Mouse (Mus musculus) layer of hippocampus, adult 11-12 months (tissue): ENCODE results near the gene Mecom.
"Not testable (repeated sequence)": the region's sequence is repeated elsewhere in the genome, so short reads cannot be mapped to it uniquely, and the experiment has no call there.

Experiments
- DNase-seq: peaks from one replicate; pipeline ENCODE4 v3.0.0; 2022; ENCODE audit warnings: low spot score

The Mecom gene

DNA sequence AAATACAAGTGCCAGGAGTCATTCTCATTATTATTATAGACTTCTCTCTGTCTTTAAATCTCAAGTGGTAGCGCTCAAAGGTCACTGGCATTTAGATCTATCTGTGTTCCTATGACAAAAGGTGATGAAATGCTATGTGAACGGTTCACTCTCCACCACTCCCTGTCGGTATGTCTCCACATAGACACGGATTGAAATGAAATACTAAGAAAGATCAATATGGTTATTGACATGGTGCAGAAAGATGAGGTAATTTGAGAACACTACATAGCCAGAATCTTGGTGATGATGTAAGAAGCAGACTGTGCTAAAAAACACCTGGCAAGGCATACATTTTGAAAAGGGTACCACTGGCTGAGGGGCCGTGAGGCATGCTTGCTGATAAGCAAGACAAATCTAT is 294.1 kb downstream of the Mecom start:
- no peak for DNase-seq

DNA sequence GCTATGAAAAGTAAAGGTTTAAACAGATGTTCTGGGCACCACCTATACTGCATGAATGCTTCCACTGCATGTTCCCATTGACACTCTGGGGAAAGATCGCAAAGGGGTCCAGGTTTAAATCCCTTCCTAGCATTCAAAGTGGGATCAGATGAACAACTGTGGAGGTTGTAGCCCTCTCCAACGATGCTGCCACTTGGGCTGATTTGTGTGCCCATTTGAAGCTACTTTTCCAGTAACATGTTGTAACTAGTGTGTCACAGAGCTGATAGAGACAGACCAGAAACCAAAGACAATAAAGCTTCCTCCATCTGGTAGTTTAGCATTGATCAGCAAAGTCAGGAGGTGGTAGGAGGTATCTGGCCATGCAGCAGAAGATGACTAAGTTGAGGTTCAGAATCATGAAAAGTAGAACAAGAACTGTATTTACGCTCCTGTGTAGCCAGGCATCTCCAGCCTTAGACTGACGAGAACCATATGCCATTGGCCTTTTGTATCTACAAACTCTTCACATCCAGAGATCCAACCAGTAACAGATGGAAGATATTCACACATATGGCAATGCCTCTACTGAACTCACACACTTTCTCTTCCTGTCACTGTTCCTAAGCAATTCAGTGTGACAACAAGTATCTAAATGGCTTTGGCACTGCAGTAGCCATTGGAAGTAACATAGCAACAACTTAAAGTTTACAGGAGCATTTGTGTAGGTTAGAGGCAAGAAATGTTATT is 299.0 kb downstream of the Mecom start:
- peak; percentile 9 for DNase-seq

- DNase-seq, result no peak
Measured at GRCm38 (mm10) chr3:30247256-30247655, 300.6 kb downstream of the Mecom start.

- DNase-seq, result no peak
Measured at GRCm38 (mm10) chr3:30246431-30247041, 301.3 kb downstream of the Mecom start.

- DNase-seq, result no peak
Measured at GRCm38 (mm10) chr3:30245950-30246349, 301.9 kb downstream of the Mecom start.

DNA sequence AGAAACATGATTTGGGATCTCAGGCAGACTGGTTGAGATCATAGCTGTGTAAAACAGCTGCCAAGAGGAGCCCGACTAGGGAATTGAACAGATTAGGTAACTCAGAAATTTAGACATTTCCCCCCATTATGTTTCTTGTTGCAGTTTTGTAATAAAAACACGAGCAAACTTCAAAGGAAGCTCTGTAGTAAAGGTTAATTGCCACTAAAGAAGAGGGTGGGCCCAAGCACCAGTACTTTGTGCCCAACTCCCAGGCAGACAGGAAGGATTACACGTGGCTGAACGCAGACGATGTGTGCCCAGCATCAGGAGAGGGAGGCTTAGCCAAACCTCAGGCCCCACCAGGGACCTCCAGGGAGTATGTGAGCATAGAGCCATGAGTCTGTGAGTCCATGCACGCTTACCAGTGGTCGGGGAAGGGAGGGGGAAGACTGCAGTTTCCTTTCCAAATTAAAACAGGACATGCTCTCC is 303.4 kb downstream of the Mecom start:
- no peak for DNase-seq

DNA sequence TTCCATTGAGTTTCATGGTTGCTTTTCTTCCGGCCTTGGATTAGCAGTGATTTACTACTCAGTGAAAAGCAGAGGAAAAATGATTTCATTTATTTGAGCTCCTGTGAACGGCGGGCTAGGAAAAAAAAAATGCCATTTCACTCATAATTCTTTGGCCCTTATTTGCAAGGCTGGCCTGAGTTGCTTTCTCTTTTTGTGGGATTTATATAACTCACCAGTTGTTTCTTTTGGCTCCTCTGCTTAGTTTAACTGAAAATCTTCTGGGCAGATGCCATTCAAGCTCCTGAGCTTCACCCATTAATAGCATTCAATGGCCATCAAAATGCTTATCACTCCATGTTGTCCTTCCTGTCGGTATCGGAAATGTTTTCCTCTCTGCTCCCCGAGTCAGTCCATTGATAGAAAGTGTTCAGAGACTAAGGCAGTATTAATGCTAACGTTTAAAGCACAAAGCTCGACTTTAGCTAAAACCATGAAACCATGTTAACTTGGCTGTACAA is 304.0 kb downstream of the Mecom start:
- no peak for DNase-seq

GRCm38 (mm10) chr3:30239416-30239815 is 308.4 kb downstream of the Mecom start:
- DNase-seq, result no peak

DNA sequence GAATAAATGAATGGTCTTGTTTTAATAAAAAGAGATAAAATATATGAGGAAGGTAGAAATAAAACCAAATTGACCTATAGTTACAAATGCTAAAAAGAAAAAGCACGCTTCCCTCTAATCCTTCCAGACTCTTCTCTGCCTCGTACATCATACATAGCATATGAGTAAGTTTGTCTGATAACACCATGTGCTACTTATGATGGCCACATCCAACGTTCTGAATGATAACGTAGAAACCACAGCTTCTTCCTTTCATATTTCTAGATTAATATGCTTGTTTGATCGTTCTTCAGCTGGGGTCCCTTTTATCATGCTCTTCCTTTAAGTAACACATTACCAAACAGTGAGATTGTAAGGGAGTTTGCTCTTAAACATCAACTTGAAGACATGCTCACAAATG is 310.3 kb downstream of the Mecom start:
- DNase-seq, result no peak

GRCm38 (mm10) chr3:30234018-30234417 is 313.8 kb downstream of the Mecom start:
- no peak for DNase-seq

DNA sequence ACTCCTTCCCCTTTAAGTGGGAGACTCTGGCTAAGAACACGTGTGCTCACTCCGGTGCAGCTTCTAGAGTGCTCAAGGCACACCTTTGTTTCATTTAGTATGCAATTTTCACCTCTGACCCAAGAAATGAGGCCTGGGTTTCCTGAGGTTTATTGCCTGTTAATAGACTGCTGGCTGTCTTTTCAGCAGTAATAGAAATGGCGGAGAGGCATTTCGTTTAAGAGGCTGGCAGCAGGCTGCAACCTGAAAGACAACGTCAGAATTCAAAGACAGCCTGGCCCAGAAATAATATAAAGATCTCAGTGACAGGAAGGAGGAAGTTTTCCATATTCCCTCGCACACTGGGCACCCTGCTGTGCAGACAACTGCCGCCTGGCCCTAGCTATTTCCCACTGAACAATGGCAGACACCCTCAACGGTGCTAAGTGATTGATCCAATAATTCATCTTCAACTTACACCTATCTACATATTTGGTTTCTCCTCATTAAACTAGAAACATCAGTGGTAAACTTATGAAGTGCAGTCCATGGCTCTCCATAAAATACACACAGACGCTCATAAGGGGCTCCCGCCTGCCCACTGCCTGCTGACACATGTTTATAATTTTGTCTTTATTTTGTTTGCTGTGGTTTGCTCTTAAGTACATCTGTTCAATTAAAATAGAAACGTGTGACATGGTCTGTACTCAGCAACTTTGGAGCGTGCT is 319.7 kb downstream of the Mecom start:
- DNase-seq, result no peak

DNA sequence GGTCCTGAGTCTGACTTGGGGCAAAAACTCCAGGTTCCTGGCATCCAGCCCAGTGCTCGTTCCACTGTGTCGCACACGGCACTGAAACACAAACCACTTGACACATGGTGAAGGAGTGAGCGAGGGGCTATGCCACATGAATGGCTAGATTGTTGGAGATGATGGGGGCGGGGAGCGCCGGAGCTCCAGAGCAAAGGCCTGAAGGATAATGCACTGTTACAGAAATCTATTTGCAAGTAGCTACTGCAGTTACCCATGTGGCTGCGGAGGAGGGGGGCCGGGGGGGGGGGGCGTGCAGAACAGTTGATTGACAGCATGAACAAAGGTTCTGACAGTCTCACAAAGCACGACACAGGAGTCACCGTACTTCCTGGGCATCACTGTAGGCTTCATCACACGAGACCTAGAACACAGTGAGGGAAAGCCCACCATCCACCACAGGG is 320.9 kb downstream of the Mecom start:
- no peak for DNase-seq

GRCm38 (mm10) chr3:30225200-30225599 is 322.6 kb downstream of the Mecom start:
- not testable (repeated sequence) for DNase-seq

DNA sequence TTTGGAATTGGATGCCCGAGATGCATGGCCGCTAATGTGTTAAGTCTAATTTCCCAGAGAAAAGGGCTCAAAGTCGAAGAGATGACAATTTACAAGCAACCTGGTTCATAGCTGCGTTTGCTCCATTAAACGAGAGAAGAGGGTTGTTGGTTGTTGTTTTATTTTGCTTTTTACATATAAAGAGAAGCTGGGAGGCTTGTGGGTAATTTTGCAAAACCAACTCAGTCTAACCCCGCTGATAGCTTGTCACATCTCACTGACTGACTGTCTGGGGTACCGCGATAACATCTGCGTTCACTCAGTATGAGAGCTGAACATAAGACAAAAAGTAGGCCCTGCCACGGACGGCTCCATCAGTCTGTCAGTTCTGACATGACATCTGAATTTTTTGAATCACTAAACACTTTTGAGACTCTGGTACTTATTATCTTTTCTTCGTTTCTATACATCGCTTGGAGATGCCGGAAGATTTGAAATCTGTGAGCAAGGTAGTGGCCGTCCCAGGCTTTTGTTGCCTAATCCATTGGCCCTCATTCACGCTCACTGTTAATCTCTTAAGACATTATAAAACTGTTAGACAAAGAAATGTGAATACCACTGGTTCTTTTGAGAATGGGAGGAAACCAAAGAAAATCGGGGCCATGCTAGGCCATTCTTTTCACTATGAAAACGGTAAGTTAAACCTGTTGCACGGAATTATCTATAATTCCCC is 327.0 kb downstream of the Mecom start:
- no peak for DNase-seq

- DNase-seq, result no peak
Measured at GRCm38 (mm10) chr3:30219891-30220290, 327.9 kb downstream of the Mecom start.

GRCm38 (mm10) chr3:30219190-30219884 is 328.5 kb downstream of the Mecom start:
- DNase-seq, result no peak

DNA sequence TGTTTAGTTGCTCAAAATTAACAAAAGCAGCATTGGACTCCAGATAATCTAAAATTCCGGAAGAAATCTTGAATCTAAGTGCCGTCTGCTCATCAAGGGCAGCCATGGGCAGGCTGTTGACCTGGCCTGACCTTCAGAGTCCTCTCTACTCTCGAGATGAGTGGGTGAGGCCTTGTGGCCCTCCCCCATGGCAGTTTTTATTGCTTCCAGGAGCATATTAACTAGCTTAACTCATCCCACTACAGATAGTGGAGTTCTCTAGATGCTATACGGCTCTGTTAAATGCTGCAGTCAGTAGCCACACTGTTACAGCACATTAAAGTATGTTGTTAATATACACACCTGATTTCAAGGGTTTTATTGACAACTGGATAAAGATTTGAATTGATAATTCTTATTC is 333.2 kb downstream of the Mecom start:
- DNase-seq, result no peak

DNA sequence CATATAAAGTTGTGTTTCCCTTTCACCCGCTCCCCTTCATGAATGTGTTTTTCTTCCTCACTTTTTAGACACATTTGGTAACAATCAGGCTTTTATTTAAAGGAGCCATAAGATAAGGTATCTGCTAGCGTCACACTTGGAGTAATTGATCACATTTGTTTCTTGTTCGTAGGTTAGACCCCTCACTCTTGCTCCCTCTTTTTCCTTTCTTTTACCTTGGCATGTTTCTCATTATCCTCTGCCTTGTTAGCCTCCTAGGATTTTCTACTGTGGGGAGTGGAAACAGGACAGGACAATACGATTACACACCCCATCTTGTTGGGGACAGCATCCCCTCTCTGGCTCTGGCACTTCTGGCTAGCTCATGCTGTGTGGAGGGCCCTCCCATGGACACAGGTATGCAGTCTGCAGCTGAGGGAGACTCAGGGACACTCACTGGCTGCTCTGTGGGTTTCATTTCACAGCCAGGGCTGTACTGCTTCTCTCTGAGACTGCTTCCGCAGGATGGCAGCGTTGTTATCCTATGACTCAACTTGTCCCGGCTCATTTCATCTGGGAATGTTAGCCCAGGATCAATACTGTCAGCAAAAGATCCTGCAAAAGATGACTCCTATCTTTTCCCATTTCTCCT is 334.2 kb downstream of the Mecom start:
- no peak for DNase-seq

- DNase-seq, result no peak
Measured at GRCm38 (mm10) chr3:30212802-30213201, 335.0 kb downstream of the Mecom start.

GRCm38 (mm10) chr3:30209131-30209530 is 338.7 kb downstream of the Mecom start:
- DNase-seq, result no peak

DNA sequence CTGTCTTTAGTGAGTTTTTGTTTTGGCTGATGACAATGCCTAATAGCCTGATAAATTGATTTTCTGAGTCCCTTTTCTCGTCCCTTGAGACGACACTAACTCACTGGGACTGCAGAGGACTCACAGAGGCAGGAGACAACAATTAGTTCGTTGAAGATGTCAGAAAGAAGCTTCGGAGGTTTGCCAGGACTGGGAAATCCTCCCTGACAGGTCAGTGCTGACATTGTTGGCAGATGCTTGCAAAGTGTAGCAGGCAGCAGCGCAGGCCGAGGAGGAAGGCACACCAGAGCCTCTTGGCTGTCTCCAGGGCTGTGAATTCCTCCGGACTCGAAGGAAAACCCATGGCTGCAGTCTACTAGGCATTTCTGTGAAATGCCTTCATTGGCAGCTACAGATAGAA is 339.9 kb downstream of the Mecom start:
- no peak for DNase-seq
